Mouse (Mus musculus): ENCODE data around the gene Bicra. TPM values are rescaled to one million over a fixed set of nuclear protein-coding genes. Genes with fewer than 3 reads are reported as not detected.

Gene Bicra
- polyA plus RNA-seq, 1 experiment from 2014 or later: 10.4 TPM

DNA sequence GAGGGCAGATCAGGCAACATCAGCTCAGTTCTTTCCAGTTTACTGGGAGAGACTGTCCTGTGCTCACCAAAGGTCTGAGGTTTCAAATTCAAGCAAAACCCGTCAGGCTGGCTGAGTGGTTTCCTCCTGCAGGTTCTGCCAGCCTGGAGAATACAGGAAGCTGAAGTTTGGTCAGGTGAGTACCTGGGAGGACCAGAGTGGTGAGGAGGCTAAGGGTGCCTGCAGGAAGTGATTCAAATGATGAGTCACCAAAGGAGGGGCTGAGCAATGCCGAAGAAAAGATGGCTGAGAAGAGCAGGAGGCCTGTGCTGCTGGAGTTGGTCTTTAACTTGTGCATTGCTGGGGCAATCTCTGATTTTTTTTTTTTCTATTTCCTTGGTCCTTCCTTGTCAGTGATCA, 9.4 kb upstream of the Bicra start:
- Histone ChIP-seq H3K36me3 (no peaks in the 10 kb centered on the region), H3K27ac (no peak overlapping the region), H3K9me3 (peaks cover 7% of the 10 kb centered on the region; the same call in 1 of the 2 replicates), H3K4me1 (peaks cover 7% of the 10 kb centered on the region), H3K27me3 (peaks cover 25% of the 10 kb centered on the region), H3K4me3 (no peak overlapping the region), H3K4me2 (no peak overlapping the region), H3K9ac (0 out of 2 replicates have a peak overlapping the region, but pooled peaks have one; percentile 6)
- 56% methylated on average over 2 of the region's 2 CpGs for WGBS
- no peak for ATAC-seq (ENCODE audit: insufficient number of reproducible peaks, insufficient read depth, low FRiP score, low TSS enrichment, low read depth)

DNA sequence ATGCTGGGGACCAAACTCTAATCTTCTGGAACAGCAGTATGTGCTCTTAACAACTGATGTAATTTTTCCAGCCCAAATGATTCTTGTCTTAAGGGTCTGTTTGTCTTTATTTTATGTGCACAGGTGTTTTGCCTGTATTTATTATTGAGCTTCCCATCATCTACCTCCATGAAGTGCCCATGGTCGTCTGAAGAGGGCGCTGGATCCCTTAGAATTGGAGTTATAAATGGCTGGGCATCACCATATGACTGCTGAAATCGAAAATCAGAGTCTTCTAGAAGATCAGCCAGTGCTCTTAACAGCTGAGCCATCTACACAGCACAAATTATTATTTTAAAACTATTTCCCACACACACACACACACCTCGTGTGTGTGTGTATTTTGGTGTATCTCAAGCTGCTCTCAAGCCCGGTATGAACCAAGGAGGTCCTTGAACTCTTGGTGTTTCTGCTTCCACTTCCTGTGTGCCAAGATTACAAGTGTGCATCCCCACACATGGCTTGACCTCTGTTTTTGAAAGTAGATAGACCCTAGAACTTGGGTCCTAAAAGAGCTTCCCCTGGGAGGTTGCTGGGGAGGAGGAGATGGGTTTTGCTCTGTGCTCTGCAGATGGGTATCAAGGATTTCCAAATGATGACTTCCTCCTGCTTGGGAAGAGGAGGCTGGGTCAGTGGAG, 8.9 kb upstream of the Bicra start:
- WGBS: 30% methylated on average over 5 of the region's 5 CpGs
- 0 out of 2 replicates have a peak overlapping the region, but pooled peaks have one; percentile 6 for H3K9ac ChIP-seq
- H3K27ac ChIP-seq: no peak overlapping the region
- ATAC-seq (ENCODE audit: insufficient number of reproducible peaks, insufficient read depth, low FRiP score, low TSS enrichment, low read depth): no peak
- H3K4me1 ChIP-seq: peaks cover 13% of the 10 kb centered on the region
- no peak overlapping the region for H3K4me3 ChIP-seq
- H3K9me3 ChIP-seq: peaks cover 7% of the 10 kb centered on the region; the same call in 1 of the 2 replicates
- H3K36me3 ChIP-seq: no peaks in the 10 kb centered on the region
- H3K4me2 ChIP-seq: no peak overlapping the region
- peaks cover 20% of the 10 kb centered on the region for H3K27me3 ChIP-seq

DNA sequence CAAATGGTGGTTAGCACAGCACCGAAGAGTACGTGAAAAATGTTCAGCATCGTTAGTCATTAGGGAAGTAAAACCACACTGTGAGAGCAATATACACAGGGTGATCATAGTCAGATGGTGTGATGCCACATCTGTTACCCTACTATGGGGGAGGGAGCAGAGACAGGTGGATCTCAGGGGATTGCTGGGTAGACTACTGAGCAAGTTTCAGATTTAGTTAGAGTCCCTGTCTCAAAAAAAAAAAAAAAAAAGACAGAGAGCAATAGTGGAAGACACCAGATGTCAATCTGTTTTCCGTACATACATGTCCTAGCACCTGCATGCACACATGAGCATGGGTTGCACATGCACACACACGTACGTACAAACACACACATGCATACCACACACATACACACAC, 7.9 kb upstream of the Bicra start:
- H3K4me3 ChIP-seq: no peak overlapping the region
- H3K9ac ChIP-seq: no peak overlapping the region
- 0 out of 2 replicates have a peak, but pooled peaks cover 3% of the 10 kb centered on the region for H3K9me3 ChIP-seq
- H3K27me3 ChIP-seq: peaks cover 11% of the 10 kb centered on the region
- 78% methylated on average over 6 of the region's 6 CpGs for WGBS
- no peak overlapping the region for H3K27ac ChIP-seq
- H3K36me3 ChIP-seq: no peaks in the 10 kb centered on the region
- no peak for ATAC-seq (ENCODE audit: insufficient number of reproducible peaks, insufficient read depth, low FRiP score, low TSS enrichment, low read depth)
- H3K4me2 ChIP-seq: no peak overlapping the region
- peaks cover 10% of the 10 kb centered on the region for H3K4me1 ChIP-seq

DNA sequence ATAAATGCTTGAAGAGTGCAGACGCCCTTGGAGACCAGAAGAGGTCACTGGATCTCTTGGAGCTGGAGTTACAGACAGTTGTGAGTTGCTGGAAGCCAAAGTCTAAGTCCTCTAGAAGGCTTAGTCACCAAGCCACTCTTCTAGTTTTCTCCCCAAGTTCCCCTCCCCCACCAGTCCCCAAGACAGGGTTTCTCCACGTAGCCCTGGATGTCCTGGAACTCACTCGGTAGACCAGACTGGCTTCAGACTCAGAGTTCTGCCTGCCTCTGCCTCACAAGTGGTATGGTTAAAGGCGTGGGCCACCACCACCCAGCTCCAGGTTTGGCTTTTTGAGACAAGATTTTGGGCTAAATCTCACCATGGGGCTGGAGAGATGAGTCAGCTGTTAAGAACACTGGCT, 7.2 kb upstream of the Bicra start:
- ATAC-seq (ENCODE audit: insufficient number of reproducible peaks, insufficient read depth, low FRiP score, low TSS enrichment, low read depth): no peak
- WGBS: 61% methylated on average over 4 of the region's 4 CpGs
- H3K4me2 ChIP-seq: no peak overlapping the region
- 0 out of 2 replicates have a peak, but pooled peaks cover 3% of the 10 kb centered on the region for H3K9me3 ChIP-seq
- H3K36me3 ChIP-seq: no peaks in the 10 kb centered on the region
- peaks cover 17% of the 10 kb centered on the region for H3K4me1 ChIP-seq
- H3K9ac ChIP-seq: no peak overlapping the region
- peaks cover 4% of the 10 kb centered on the region; the same call in 1 of the 2 replicates for H3K27me3 ChIP-seq
- H3K4me3 ChIP-seq: no peak overlapping the region
- no peak overlapping the region for H3K27ac ChIP-seq

DNA sequence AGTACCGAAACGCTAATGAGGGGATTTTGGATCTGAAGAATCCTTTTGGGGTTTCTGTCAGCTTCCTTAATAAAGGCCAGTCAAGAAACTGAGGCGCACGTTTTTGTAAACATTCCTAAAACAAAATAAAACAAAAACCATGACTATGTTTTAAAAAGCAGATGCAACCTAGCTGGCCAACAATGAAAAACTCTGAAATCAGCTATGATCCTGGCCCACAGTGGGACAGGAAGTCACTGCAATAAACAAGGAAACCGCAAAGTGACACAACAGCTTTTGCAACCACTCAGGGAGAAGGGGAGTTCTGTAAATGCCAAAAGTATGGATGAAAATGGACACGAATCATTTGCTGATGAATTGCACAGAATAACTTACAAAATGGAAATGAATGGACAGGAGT, 5.4 kb upstream of the Bicra start:
- H3K4me1 ChIP-seq: peaks cover 27% of the 10 kb centered on the region
- no peaks in the 10 kb centered on the region for H3K27me3 ChIP-seq
- H3K27ac ChIP-seq: peak overlapping the region; percentile 92; the same call in 1 of the 2 replicates
- no peak for ATAC-seq (ENCODE audit: insufficient number of reproducible peaks, insufficient read depth, low FRiP score, low TSS enrichment, low read depth)
- H3K4me3 ChIP-seq: peak overlapping the region; percentile 59
- H3K4me2 ChIP-seq: peak overlapping the region; percentile 76
- 15% methylated on average over 6 of the region's 6 CpGs for WGBS
- peak overlapping the region; percentile 72; the same call in 1 of the 2 replicates for H3K9ac ChIP-seq
- no peaks in the 10 kb centered on the region for H3K36me3 ChIP-seq
- H3K9me3 ChIP-seq: 0 out of 2 replicates have a peak, but pooled peaks cover 2% of the 10 kb centered on the region

DNA sequence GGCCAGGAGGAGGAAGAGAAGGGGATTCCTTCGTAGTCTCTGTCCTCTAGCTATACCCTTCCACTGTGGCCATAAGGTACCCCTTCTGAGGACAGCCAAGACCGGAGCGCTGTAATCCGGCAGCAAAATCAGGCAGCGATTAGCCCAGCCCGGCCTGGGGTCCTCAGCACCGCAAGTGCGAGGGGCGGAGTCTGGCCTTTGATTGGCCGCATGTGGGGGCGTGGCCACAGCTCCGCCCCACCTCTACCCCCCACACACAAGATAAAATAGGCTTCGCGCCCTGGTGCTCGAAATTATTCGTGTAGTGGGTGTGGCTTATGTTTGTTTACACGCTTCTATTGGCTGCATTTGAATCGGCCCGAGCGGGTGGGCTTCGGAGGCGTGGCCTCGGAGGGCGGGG, 5.0 kb upstream of the Bicra start:
- Histone ChIP-seq H3K9me3 (no peaks in the 10 kb centered on the region), H3K4me3 (peak overlapping the region; percentile 59), H3K36me3 (no peaks in the 10 kb centered on the region), H3K4me1 (peaks cover 27% of the 10 kb centered on the region), H3K4me2 (peak overlapping the region; percentile 76), H3K9ac (peak overlapping the region; percentile 72), H3K27me3 (no peaks in the 10 kb centered on the region), H3K27ac (peak overlapping the region; percentile 92)
- WGBS: under 1% methylated on average over 24 of the region's 24 CpGs
- ATAC-seq (ENCODE audit: insufficient number of reproducible peaks, insufficient read depth, low FRiP score, low TSS enrichment, low read depth): peak; percentile 81

DNA sequence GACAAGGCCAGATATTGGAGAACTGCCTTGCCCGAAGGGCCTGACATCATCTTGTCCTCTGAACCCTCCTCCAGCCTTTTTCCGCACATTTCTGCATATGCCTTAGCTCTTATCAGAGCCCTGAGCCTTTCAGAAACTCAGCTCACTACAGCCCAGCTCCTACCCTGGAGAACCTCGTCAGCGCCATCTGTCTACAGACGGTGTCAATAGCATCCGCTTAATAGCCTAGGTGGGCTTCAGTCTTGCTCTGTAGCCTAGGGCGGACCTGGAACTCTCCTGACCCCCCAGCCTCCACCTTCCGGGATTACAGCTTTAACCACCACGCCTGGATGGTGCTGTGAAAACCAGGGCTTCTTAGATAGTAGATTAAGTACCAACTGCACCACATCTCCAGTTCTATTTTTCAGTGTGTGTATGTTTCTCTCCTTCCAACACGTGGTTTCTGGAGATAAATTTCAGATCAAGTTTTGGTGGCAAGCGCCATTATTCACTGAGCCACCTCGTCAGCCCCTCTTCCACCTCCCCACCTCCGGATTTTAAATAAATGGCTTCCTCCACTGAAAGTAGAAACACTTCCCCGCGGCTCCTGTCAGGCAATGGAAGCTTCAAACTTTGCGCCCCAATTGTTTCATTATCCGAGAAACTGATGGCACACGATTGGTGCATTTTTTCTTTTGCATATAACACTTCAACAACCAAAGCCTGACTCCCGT, 4.3 kb upstream of the Bicra start:
- ATAC-seq (ENCODE audit: insufficient number of reproducible peaks, insufficient read depth, low FRiP score, low TSS enrichment, low read depth): no peak
- H3K36me3 ChIP-seq: no peaks in the 10 kb centered on the region
- H3K9me3 ChIP-seq: no peaks in the 10 kb centered on the region
- H3K9ac ChIP-seq: peak overlapping the region; percentile 72
- no peaks in the 10 kb centered on the region for H3K27me3 ChIP-seq
- 6% methylated on average over 19 of the region's 19 CpGs for WGBS
- peaks cover 27% of the 10 kb centered on the region for H3K4me1 ChIP-seq
- peak overlapping the region; percentile 76 for H3K4me2 ChIP-seq
- peak overlapping the region; percentile 59 for H3K4me3 ChIP-seq
- H3K27ac ChIP-seq: peak overlapping the region; percentile 92

DNA sequence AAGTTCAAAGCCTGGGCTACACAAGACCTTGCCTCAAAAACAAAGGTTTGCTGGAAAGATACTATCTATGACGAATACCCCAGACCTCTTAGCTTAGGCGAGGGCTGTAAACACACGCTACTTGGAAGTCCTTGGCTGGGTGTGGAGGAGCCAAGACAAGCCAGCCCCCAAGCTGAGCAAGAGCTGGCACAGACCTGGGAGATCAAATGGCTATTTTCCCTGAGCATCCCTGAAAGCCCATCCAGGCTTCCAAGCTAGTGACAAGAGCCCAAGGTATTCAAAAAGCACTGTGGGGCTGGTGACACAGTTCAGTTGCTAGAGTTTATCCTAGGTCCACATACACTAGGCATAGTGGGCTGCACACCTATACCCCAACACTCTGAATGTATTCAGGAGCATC, 2.9 kb upstream of the Bicra start:
- no peaks in the 10 kb centered on the region for H3K9me3 ChIP-seq
- no peak for ATAC-seq (ENCODE audit: insufficient number of reproducible peaks, insufficient read depth, low FRiP score, low TSS enrichment, low read depth)
- 0 out of 2 replicates have a peak overlapping the region, but pooled peaks have one; percentile 79 for H3K4me2 ChIP-seq
- H3K27me3 ChIP-seq: no peaks in the 10 kb centered on the region
- H3K36me3 ChIP-seq: no peaks in the 10 kb centered on the region
- H3K4me1 ChIP-seq: peaks cover 32% of the 10 kb centered on the region
- no peak overlapping the region for H3K27ac ChIP-seq
- H3K4me3 ChIP-seq: no peak overlapping the region
- H3K9ac ChIP-seq: no peak overlapping the region
- WGBS: 86% methylated on average over 3 of the region's 3 CpGs

DNA sequence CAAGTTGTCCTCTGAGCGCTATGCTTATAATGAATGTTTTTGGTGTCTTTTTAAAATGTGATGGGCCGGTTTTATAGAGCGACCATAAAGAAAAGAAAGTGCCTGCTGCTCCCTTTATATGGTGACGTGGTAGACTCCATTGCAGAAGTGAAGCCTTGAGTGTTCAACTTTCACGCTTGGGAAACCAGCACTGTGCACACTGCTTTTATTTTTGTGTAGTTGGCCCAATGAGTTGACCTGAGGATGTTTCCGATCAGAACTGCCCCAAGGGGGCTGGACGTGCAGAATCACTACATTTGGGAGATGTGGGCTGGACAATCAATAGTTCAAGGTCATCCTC, 1.8 kb upstream of the Bicra start:
- Histone ChIP-seq H3K4me3 (peak overlapping the region; percentile 84), H3K9me3 (no peaks in the 10 kb centered on the region), H3K36me3 (no peaks in the 10 kb centered on the region), H3K4me2 (peak overlapping the region; percentile 79), H3K9ac (peak overlapping the region; percentile 99), H3K27ac (no peak overlapping the region), H3K27me3 (no peaks in the 10 kb centered on the region), H3K4me1 (peaks cover 43% of the 10 kb centered on the region)
- no peak for ATAC-seq (ENCODE audit: insufficient number of reproducible peaks, insufficient read depth, low FRiP score, low TSS enrichment, low read depth)
- 77% methylated on average over 7 of the region's 7 CpGs for WGBS

DNA sequence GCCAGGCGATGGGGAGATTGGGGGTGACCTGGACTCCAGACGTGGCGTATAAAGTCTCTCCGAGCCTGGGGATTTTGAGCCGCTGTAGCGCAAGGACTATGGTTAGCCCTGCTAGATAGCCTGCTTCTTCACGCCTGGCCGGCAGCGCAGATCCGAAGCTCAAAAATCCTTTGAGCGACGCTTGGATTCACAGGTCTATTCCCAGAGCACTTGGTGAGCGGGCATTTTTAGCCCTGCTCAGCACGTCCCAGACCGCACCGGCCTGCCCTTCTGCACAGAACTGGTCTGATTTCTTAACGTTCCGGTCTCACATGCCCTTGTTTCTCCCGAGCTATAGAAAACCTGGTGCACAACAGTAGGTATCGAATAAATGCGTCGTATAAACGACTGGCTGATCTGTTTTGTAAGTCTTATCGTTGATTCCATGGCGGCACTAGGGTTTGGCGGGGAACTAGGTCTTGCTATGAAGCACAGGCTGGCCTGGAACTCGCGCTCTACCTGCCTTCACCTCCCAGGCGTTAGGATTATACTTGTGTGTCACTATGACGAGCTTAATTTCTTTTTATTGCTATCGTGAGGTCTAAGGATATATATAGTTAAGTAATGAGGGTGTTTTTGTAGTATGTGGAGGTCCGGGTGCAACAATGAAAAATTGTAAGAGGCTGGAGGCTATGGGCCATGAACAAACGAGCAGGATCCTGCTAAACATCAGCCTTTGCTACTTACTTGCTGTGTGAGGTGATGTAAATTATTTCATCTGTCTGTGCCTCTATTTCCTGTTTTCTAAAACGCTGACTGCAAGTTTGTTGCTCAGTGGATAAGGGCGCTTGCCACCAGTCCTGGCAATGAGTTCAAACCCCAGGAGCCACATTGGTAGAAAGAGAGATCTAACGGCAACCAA, 1.2 kb upstream of the Bicra start:
- H3K9ac ChIP-seq: peak overlapping the region; percentile 99
- H3K36me3 ChIP-seq: no peaks in the 10 kb centered on the region
- peak overlapping the region; percentile 84 for H3K4me3 ChIP-seq
- no peaks in the 10 kb centered on the region for H3K27me3 ChIP-seq
- 8% methylated on average over 36 of the region's 36 CpGs for WGBS
- no peaks in the 10 kb centered on the region for H3K9me3 ChIP-seq
- H3K4me2 ChIP-seq: peak overlapping the region; percentile 79
- ATAC-seq (ENCODE audit: insufficient number of reproducible peaks, insufficient read depth, low FRiP score, low TSS enrichment, low read depth): 0 out of 2 replicates have a peak, but pooled peaks have one; percentile 0
- H3K27ac ChIP-seq: peak overlapping the region; percentile 91
- H3K4me1 ChIP-seq: peaks cover 49% of the 10 kb centered on the region

DNA sequence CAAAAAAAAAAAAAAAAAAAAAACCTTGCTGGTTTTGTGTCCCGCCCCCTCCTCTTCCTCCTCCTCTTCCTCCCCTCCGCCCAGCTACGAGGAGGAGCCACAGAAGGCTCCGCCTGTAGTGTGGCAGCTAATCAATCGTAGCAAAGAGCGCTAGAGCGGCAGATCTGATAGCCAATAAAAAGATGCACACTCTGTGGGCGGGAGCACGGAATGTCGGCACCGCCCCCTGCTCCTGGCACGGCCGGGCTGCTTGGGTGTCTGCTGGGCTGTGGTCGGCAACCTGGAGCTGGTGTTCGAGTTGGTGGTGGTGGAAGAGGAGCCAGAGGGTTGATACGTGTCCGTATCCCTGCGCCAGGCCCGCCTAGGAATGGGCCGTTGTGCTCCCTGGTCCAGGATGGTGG, 443 bp upstream of the Bicra start:
- ATAC-seq (ENCODE audit: insufficient number of reproducible peaks, insufficient read depth, low FRiP score, low TSS enrichment, low read depth): peak; percentile 82
- Histone ChIP-seq H3K9ac (peak overlapping the region; percentile 99), H3K36me3 (no peaks in the 10 kb centered on the region), H3K4me1 (peaks cover 54% of the 10 kb centered on the region), H3K9me3 (no peaks in the 10 kb centered on the region), H3K27me3 (no peaks in the 10 kb centered on the region), H3K4me2 (peak overlapping the region; percentile 79), H3K27ac (peak overlapping the region; percentile 99), H3K4me3 (peak overlapping the region; percentile 84)
- WGBS: 0% methylated on average over 20 of the region's 20 CpGs
